Mouse (Mus musculus): ENCODE results near the gene Lzts3. TPM values are rescaled to one million over a fixed set of nuclear protein-coding genes. Genes with fewer than 3 reads are reported as not detected.

Gene Lzts3
- polyA plus RNA-seq, 1 experiment from 2014 or later, result 7.2 TPM

DNA sequence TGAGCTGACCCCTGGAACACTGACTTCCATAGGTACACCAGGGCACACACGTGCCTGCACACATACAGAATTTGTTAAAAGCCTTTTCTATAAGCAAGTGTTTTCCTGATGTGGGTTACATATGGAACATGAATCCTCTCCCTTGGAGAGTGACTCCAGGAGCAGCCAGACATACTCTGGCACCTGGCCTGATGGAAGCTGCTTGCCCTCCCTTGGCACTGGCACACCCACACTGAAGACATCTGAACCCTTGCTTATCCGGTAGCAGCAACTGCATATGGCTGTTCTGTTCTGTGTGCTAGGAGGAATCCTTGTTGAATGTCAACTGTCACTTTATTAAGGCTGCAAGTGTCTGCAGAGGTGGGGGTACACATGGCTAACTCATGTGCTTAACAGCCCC lies 51.6 kb downstream of the Lzts3 start:
- Histone ChIP-seq H3K4me3 (replicated peaks) (no peak overlapping the region), H3K27ac (no peak overlapping the region), H3K9me3 (no peaks in the 10 kb centered on the region), H3K4me1 (peaks cover 6% of the 10 kb centered on the region; the same call in 1 of the 2 replicates), H3K36me3 (replicated peaks) (peaks cover 42% of the 10 kb centered on the region), H3K4me2 (no peak overlapping the region), H3K9ac (no peak overlapping the region), H3K27me3 (no peaks in the 10 kb centered on the region)
- WGBS, result 90% methylated on average over 2 of the region's 2 CpGs
- no peak for ATAC-seq (ENCODE audit: low FRiP score)

DNA sequence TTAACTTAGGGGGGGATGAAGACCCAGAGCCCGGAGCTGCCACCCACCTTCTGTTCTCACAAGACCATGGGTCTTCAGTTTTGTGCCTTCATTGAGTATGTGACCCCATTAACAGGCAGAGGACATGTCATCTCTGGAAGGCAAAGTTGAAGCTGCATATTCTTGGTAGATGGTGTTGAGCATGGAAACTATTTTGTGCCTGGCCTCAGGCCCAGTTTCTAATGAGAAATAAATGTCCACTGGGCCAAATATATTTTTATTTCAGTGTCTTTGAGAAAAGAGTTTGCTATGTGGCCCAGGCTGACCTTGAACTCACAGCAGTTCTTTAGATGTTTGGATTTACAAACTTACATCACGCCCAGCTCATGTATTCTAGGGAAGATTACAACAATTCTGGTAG lies 52.8 kb downstream of the Lzts3 start:
- H3K27ac ChIP-seq, result no peak overlapping the region
- no peak for ATAC-seq (ENCODE audit: low FRiP score)
- H3K9ac ChIP-seq, result no peak overlapping the region
- no peaks in the 10 kb centered on the region for H3K9me3 ChIP-seq
- H3K4me3 ChIP-seq (replicated peaks), result no peak overlapping the region
- peaks cover 31% of the 10 kb centered on the region for H3K36me3 ChIP-seq (replicated peaks)
- H3K4me2 ChIP-seq, result no peak overlapping the region
- WGBS, result 93% methylated on average over 2 of the region's 2 CpGs
- peaks cover 6% of the 10 kb centered on the region; the same call in 1 of the 2 replicates for H3K4me1 ChIP-seq
- H3K27me3 ChIP-seq, result no peaks in the 10 kb centered on the region

- Histone ChIP-seq H3K36me3 (replicated peaks) (peaks cover 27% of the 10 kb centered on the region), H3K4me2 (no peak overlapping the region), H3K9ac (no peak overlapping the region), H3K9me3 (no peaks in the 10 kb centered on the region), H3K27me3 (peaks cover 5% of the 10 kb centered on the region), H3K4me3 (replicated peaks) (no peak overlapping the region), H3K27ac (no peak overlapping the region), H3K4me1 (peaks cover 6% of the 10 kb centered on the region; the same call in 1 of the 2 replicates)
- ATAC-seq (ENCODE audit: low FRiP score), result no peak
- WGBS, result 66% methylated on average over 4 of the region's 4 CpGs
These were observed 53.4 kb downstream of the Lzts3 start for GRCm38 (mm10) chr2:130589157-130589556.

DNA sequence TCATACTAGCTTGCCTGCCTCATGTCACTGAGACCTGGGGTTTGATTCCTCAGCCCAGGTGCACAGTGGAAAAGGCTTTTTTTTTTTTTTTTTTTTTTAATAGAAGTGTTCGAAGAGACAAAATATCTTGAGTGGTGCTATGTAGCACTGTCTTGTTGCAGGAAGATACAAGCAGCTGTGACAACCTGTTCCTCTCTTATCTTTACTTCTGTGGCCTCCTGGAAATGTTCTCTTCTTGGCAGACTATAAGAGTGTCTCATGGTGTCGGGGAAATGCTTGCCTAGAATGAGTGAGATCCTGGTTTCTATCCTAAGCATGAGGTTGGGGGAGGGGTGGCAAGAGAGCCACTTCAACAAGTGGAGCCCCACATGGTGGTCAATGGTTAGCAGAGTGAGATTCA lies 54.2 kb downstream of the Lzts3 start:
- Histone ChIP-seq H3K4me3 (replicated peaks) (no peak overlapping the region), H3K27me3 (peaks cover 13% of the 10 kb centered on the region), H3K4me2 (no peak overlapping the region), H3K36me3 (replicated peaks) (peaks cover 27% of the 10 kb centered on the region), H3K27ac (no peak overlapping the region), H3K9ac (no peak overlapping the region), H3K9me3 (no peaks in the 10 kb centered on the region), H3K4me1 (peaks cover 6% of the 10 kb centered on the region; the same call in 1 of the 2 replicates)
- WGBS, result 88% methylated on average over 2 of the region's 2 CpGs
- ATAC-seq (ENCODE audit: low FRiP score), result no peak

DNA sequence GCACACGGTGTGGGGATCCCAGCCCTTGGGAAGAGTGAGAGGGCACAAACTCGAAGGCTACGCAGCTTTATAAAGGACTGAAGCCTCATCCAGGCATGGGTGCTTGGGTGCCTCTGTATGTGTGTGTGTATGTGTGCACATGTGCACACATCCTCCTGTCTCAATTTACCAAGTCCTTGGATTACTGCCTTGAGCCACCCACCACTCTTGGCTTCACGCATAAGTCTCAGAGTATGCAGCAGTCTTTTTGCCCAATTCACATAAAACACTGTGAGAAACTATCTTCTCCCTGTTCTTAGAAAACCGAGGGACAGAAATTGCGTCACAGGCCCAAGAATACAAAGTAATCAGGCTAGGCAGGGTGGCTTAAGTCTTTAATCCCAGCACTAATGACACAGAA lies 56.6 kb downstream of the Lzts3 start:
- Histone ChIP-seq H3K27ac (no peak overlapping the region), H3K36me3 (replicated peaks) (peaks cover 11% of the 10 kb centered on the region), H3K4me1 (peaks cover 8% of the 10 kb centered on the region; the same call in 1 of the 2 replicates), H3K4me2 (no peak overlapping the region), H3K9me3 (no peaks in the 10 kb centered on the region), H3K9ac (no peak overlapping the region), H3K27me3 (peaks cover 36% of the 10 kb centered on the region), H3K4me3 (replicated peaks) (no peak overlapping the region)
- no peak for ATAC-seq (ENCODE audit: low FRiP score)
- 84% methylated on average over 6 of the region's 6 CpGs for WGBS

GRCm38 (mm10) chr2:130583902-130584560 lies 58.6 kb downstream of the Lzts3 start:
- Histone ChIP-seq H3K27ac (no peak overlapping the region), H3K9me3 (no peaks in the 10 kb centered on the region), H3K27me3 (peaks cover 56% of the 10 kb centered on the region), H3K4me1 (peaks cover 17% of the 10 kb centered on the region), H3K4me3 (replicated peaks) (no peak overlapping the region), H3K4me2 (no peak overlapping the region), H3K36me3 (replicated peaks) (no peaks in the 10 kb centered on the region), H3K9ac (no peak overlapping the region)
- ATAC-seq (ENCODE audit: low FRiP score), result no peak
- 79% methylated on average over 10 of the region's 10 CpGs for WGBS

Other genes with a start within 250 kb of the Lzts3 start
- 26.2 and 28.4 TPM in 2 replicates for gene Cpxm1, start 245.2 kb downstream of the Lzts3 start, polyA plus RNA-seq (2016; fragmentation: Nextera tagmentation; extraction: Ambion mirVana)
- gene Gm28372, start 237.6 kb downstream of the Lzts3 start, polyA plus RNA-seq (2016; fragmentation: Nextera tagmentation; extraction: Ambion mirVana), result not detected in 2 replicates
- gene 1700020A23Rik, start 237.5 kb downstream of the Lzts3 start, polyA plus RNA-seq (2016; fragmentation: Nextera tagmentation; extraction: Ambion mirVana), result not detected in 2 replicates
- gene Tmem239, start 236.3 kb downstream of the Lzts3 start, polyA plus RNA-seq (2016; fragmentation: Nextera tagmentation; extraction: Ambion mirVana), result 0.15 TPM in 1 of 2 replicates, not detected in the other
- gene Vps16, start 218.5 kb downstream of the Lzts3 start, polyA plus RNA-seq (2016; fragmentation: Nextera tagmentation; extraction: Ambion mirVana), result 133 and 137 TPM in 2 replicates
- 10.9 TPM in 2 replicates for gene Pced1a, start 218.1 kb downstream of the Lzts3 start, polyA plus RNA-seq (2016; fragmentation: Nextera tagmentation; extraction: Ambion mirVana)
- 130 and 138 TPM in 2 replicates for gene Ptpra, start 192.5 kb downstream of the Lzts3 start, polyA plus RNA-seq (2016; fragmentation: Nextera tagmentation; extraction: Ambion mirVana)
- gene Mrps26, start 79.1 kb downstream of the Lzts3 start, polyA plus RNA-seq (2016; fragmentation: Nextera tagmentation; extraction: Ambion mirVana), result 67.0 and 70.9 TPM in 2 replicates
- not detected in 2 replicates for gene Oxt, start 66.6 kb downstream of the Lzts3 start, polyA plus RNA-seq (2016; fragmentation: Nextera tagmentation; extraction: Ambion mirVana)
- not detected in 2 replicates for gene Avp, start 60.2 kb downstream of the Lzts3 start, polyA plus RNA-seq (2016; fragmentation: Nextera tagmentation; extraction: Ambion mirVana)
- 16.8 and 19.3 TPM in 2 replicates for gene Fastkd5, start 12.8 kb downstream of the Lzts3 start, polyA plus RNA-seq (2016; fragmentation: Nextera tagmentation; extraction: Ambion mirVana)
- gene Ubox5, start 12.8 kb downstream of the Lzts3 start, polyA plus RNA-seq (2016; fragmentation: Nextera tagmentation; extraction: Ambion mirVana), result 13.1 and 16.9 TPM in 2 replicates
- 47.8 and 49.7 TPM in 2 replicates for gene Ddrgk1, start 21.9 kb upstream of the Lzts3 start, polyA plus RNA-seq (2016; fragmentation: Nextera tagmentation; extraction: Ambion mirVana)
- 145 and 147 TPM in 2 replicates for gene Itpa, start 24.8 kb upstream of the Lzts3 start, polyA plus RNA-seq (2016; fragmentation: Nextera tagmentation; extraction: Ambion mirVana)
- 0.82 and 1.1 TPM in 2 replicates for gene Slc4a11, start 54.7 kb upstream of the Lzts3 start, polyA plus RNA-seq (2016; fragmentation: Nextera tagmentation; extraction: Ambion mirVana)

Data from forebrain, embryonic 12.5 days (tissue).